Mouse (Mus musculus): Measurements from ENCODE around the gene Farp1. TPM values are rescaled to one million over a fixed set of nuclear protein-coding genes. Genes with fewer than 3 reads are reported as not detected.

Gene Farp1
- polyA plus RNA-seq, 1 experiment from 2014 or later: 33.8 TPM

GRCm38 (mm10) chr14:121318382-121318781 lies 283.4 kb downstream of the Farp1 start:
- peaks cover 3% of the 10 kb centered on the region; the same call in 1 of the 2 replicates for H3K4me1 ChIP-seq (replicated peaks; ENCODE audit: control insufficient read depth, insufficient read depth, low read length)
- no peaks in the 10 kb centered on the region for H3K9me3 ChIP-seq (ENCODE audit: control insufficient read depth, low read length)
- no peak overlapping the region for H3K4me2 ChIP-seq (ENCODE audit: low read depth, low read length, severe bottlenecking)
- H3K36me3 ChIP-seq (ENCODE audit: control insufficient read depth, insufficient read depth, low read length): no peaks in the 10 kb centered on the region
- no peak for DNase-seq (ENCODE audit: low spot score)
- ATAC-seq (replicated peaks; ENCODE audit: low FRiP score): no peak
- H3K27ac ChIP-seq (ENCODE audit: low read depth, low read length): no peak overlapping the region
- no peak overlapping the region for H3K9ac ChIP-seq (ENCODE audit: low read length)
- no peaks in the 10 kb centered on the region for H3K27me3 ChIP-seq (ENCODE audit: control insufficient read depth, insufficient read depth, low read length)
- WGBS: 83% methylated on average over 5 of the region's 5 CpGs
- no peak overlapping the region for H3K4me3 ChIP-seq (ENCODE audit: low read depth, low read length)

DNA sequence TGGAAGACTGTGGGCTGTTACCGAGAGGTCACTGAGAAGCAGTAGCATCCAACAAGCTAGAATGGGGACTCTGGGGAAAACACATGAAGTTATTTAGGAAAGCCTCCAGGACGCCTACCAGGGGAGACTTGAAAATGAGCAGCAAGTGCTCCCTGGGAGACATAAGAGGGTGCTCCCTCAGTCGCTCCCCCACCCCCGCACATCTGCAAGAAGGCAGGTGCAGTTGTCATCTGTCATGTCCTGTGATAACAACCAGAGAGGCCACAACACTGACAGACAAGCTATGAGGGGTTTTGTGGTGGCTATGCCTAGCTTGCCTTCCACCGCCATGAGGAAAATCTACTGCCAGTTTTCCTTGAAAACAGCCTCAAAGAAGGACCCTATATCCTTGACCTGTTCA lies 287.1 kb downstream of the Farp1 start:
- H3K27ac ChIP-seq (ENCODE audit: low read depth, low read length): no peak overlapping the region
- H3K4me2 ChIP-seq (ENCODE audit: low read depth, low read length, severe bottlenecking): no peak overlapping the region
- H3K9me3 ChIP-seq (ENCODE audit: control insufficient read depth, low read length): no peaks in the 10 kb centered on the region
- ATAC-seq (replicated peaks; ENCODE audit: low FRiP score) (no peak), DNase-seq (ENCODE audit: low spot score) (no peak)
- no peak overlapping the region for H3K9ac ChIP-seq (ENCODE audit: low read length)
- peaks cover 2% of the 10 kb centered on the region; the same call in 1 of the 2 replicates for H3K4me1 ChIP-seq (replicated peaks; ENCODE audit: control insufficient read depth, insufficient read depth, low read length)
- no peaks in the 10 kb centered on the region for H3K27me3 ChIP-seq (ENCODE audit: control insufficient read depth, insufficient read depth, low read length)
- no peaks in the 10 kb centered on the region for H3K36me3 ChIP-seq (ENCODE audit: control insufficient read depth, insufficient read depth, low read length)
- H3K4me3 ChIP-seq (ENCODE audit: low read depth, low read length): no peak overlapping the region
- 91% methylated on average over 5 of the region's 5 CpGs for WGBS

GRCm38 (mm10) chr14:121322641-121323040 lies 287.6 kb downstream of the Farp1 start:
- Histone ChIP-seq H3K4me1 (replicated peaks; ENCODE audit: control insufficient read depth, insufficient read depth, low read length) (no peaks in the 10 kb centered on the region), H3K9me3 (ENCODE audit: control insufficient read depth, low read length) (no peaks in the 10 kb centered on the region), H3K27me3 (ENCODE audit: control insufficient read depth, insufficient read depth, low read length) (no peaks in the 10 kb centered on the region), H3K4me3 (ENCODE audit: low read depth, low read length) (no peak overlapping the region), H3K27ac (ENCODE audit: low read depth, low read length) (no peak overlapping the region), H3K4me2 (ENCODE audit: low read depth, low read length, severe bottlenecking) (no peak overlapping the region), H3K9ac (ENCODE audit: low read length) (no peak overlapping the region), H3K36me3 (ENCODE audit: control insufficient read depth, insufficient read depth, low read length) (no peaks in the 10 kb centered on the region)
- 92% methylated on average over 7 of the region's 7 CpGs for WGBS
- DNase-seq (ENCODE audit: low spot score) (no peak), ATAC-seq (replicated peaks; ENCODE audit: low FRiP score) (no peak)

GRCm38 (mm10) chr14:121324521-121325330 lies 289.7 kb downstream of the Farp1 start:
- H3K9ac ChIP-seq (ENCODE audit: low read length): no peak overlapping the region
- 92% methylated on average over 17 of the region's 17 CpGs for WGBS
- ATAC-seq (replicated peaks; ENCODE audit: low FRiP score): no peak

DNA sequence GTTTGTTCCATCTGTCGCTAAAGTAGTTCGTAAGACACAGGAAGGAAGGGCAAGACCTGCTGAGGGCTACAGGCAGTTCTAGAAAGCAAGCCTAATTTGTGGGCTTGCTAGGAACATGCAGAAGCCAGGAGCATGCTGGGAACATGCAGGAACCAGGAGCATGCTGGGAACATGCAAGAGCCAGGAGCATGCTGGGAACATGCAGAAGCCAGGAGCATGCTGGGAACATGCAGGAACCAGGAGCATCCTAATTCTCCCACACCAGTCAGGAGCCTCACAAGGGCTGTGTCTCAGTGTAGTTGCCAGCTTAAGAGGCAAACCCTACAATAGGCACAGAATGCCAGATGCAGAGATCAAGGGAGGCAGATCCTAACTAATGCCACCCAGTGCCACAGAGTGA lies 291.4 kb downstream of the Farp1 start:
- Histone ChIP-seq H3K9ac (ENCODE audit: low read length) (no peak overlapping the region), H3K27me3 (ENCODE audit: control insufficient read depth, insufficient read depth, low read length) (no peaks in the 10 kb centered on the region), H3K9me3 (ENCODE audit: control insufficient read depth, low read length) (no peaks in the 10 kb centered on the region), H3K4me1 (replicated peaks; ENCODE audit: control insufficient read depth, insufficient read depth, low read length) (no peaks in the 10 kb centered on the region), H3K36me3 (ENCODE audit: control insufficient read depth, insufficient read depth, low read length) (no peaks in the 10 kb centered on the region), H3K4me3 (ENCODE audit: low read depth, low read length) (no peak overlapping the region), H3K27ac (ENCODE audit: low read depth, low read length) (no peak overlapping the region), H3K4me2 (ENCODE audit: low read depth, low read length, severe bottlenecking) (no peak overlapping the region)
- no peak for ATAC-seq (replicated peaks; ENCODE audit: low FRiP score)
- no peak for DNase-seq (ENCODE audit: low spot score)
- WGBS: 90% methylated on average over 2 of the region's 2 CpGs

More at GRCm38 (mm10) chr14:121324521-121325330, 289.7 kb downstream of the Farp1 start:
- no peaks in the 10 kb centered on the region for H3K36me3 ChIP-seq (ENCODE audit: control insufficient read depth, insufficient read depth, low read length)
- H3K4me3 ChIP-seq (ENCODE audit: low read depth, low read length): no peak overlapping the region
- DNase-seq (ENCODE audit: low spot score): no peak
- H3K4me1 ChIP-seq (replicated peaks; ENCODE audit: control insufficient read depth, insufficient read depth, low read length): no peaks in the 10 kb centered on the region
- H3K4me2 ChIP-seq (ENCODE audit: low read depth, low read length, severe bottlenecking): no peak overlapping the region
- no peak overlapping the region for H3K27ac ChIP-seq (ENCODE audit: low read depth, low read length)
- no peaks in the 10 kb centered on the region for H3K27me3 ChIP-seq (ENCODE audit: control insufficient read depth, insufficient read depth, low read length)
- no peaks in the 10 kb centered on the region for H3K9me3 ChIP-seq (ENCODE audit: control insufficient read depth, low read length)

- H3K9me3 ChIP-seq (ENCODE audit: control insufficient read depth, low read length): no peaks in the 10 kb centered on the region
- no peak overlapping the region for H3K4me2 ChIP-seq (ENCODE audit: low read depth, low read length, severe bottlenecking)
- DNase-seq (ENCODE audit: low spot score) (no peak), ATAC-seq (replicated peaks; ENCODE audit: low FRiP score) (no peak)
- no peaks in the 10 kb centered on the region for H3K27me3 ChIP-seq (ENCODE audit: control insufficient read depth, insufficient read depth, low read length)
- H3K9ac ChIP-seq (ENCODE audit: low read length): no peak overlapping the region
- H3K36me3 ChIP-seq (ENCODE audit: control insufficient read depth, insufficient read depth, low read length): no peaks in the 10 kb centered on the region
- H3K4me3 ChIP-seq (ENCODE audit: low read depth, low read length): no peak overlapping the region
- H3K27ac ChIP-seq (ENCODE audit: low read depth, low read length): no peak overlapping the region
- WGBS: 87% methylated on average over 5 of the region's 5 CpGs
- no peaks in the 10 kb centered on the region for H3K4me1 ChIP-seq (replicated peaks; ENCODE audit: control insufficient read depth, insufficient read depth, low read length)
These were observed 293.9 kb downstream of the Farp1 start for GRCm38 (mm10) chr14:121328878-121329277.

GRCm38 (mm10) chr14:121329401-121330089 lies 294.5 kb downstream of the Farp1 start:
- H3K27ac ChIP-seq (ENCODE audit: low read depth, low read length): no peak overlapping the region
- H3K9me3 ChIP-seq (ENCODE audit: control insufficient read depth, low read length): no peaks in the 10 kb centered on the region
- H3K4me2 ChIP-seq (ENCODE audit: low read depth, low read length, severe bottlenecking): no peak overlapping the region
- H3K27me3 ChIP-seq (ENCODE audit: control insufficient read depth, insufficient read depth, low read length): no peaks in the 10 kb centered on the region
- no peak overlapping the region for H3K9ac ChIP-seq (ENCODE audit: low read length)
- H3K4me1 ChIP-seq (replicated peaks; ENCODE audit: control insufficient read depth, insufficient read depth, low read length): no peaks in the 10 kb centered on the region
- no peak for DNase-seq (ENCODE audit: low spot score)
- H3K4me3 ChIP-seq (ENCODE audit: low read depth, low read length): no peak overlapping the region
- 83% methylated on average over 5 of the region's 5 CpGs for WGBS
- no peaks in the 10 kb centered on the region for H3K36me3 ChIP-seq (ENCODE audit: control insufficient read depth, insufficient read depth, low read length)
- no peak for ATAC-seq (replicated peaks; ENCODE audit: low FRiP score)

DNA sequence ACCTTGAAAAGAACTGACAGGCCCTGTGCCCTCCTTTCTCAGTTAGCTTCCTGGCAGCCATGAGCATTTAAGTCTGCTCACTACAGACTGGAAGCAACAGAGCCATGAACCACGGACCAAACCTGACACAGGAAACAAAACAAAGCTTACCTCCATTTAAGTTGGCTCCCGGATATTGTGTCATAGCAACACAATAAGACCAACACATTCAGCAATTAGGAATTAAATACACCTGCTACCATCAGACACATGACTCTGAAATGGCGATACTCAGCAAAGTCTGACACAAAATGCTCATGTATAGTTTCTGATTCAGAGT lies 295.0 kb downstream of the Farp1 start:
- H3K36me3 ChIP-seq (ENCODE audit: control insufficient read depth, insufficient read depth, low read length): peaks cover under 1% of the 10 kb centered on the region; the same call in 1 of the 2 replicates
- no peak for DNase-seq (ENCODE audit: low spot score)
- H3K27ac ChIP-seq (ENCODE audit: low read depth, low read length): no peak overlapping the region
- 87% methylated on average over 3 of the region's 3 CpGs for WGBS
- no peak overlapping the region for H3K4me3 ChIP-seq (ENCODE audit: low read depth, low read length)
- no peaks in the 10 kb centered on the region for H3K9me3 ChIP-seq (ENCODE audit: control insufficient read depth, low read length)
- no peak for ATAC-seq (replicated peaks; ENCODE audit: low FRiP score)
- H3K27me3 ChIP-seq (ENCODE audit: control insufficient read depth, insufficient read depth, low read length): no peaks in the 10 kb centered on the region
- H3K9ac ChIP-seq (ENCODE audit: low read length): no peak overlapping the region
- H3K4me1 ChIP-seq (replicated peaks; ENCODE audit: control insufficient read depth, insufficient read depth, low read length): no peaks in the 10 kb centered on the region
- no peak overlapping the region for H3K4me2 ChIP-seq (ENCODE audit: low read depth, low read length, severe bottlenecking)

Data from forebrain, embryonic 11.5 days (tissue).